Mouse (Mus musculus) urinary bladder, postnatal 14 days (tissue): ENCODE measurements at regions not wholly inside any gene's neighbourhood (a gene's known extent, or its start where the extent isn't known, plus 50 kb on each side); places are given as distances from the start of the nearest gene placed in this dataset.
A peak's percentile ranks its signal among the peaks of the same experiment; 100 is the strongest.
"Not testable (repeated sequence)": the region's sequence is repeated elsewhere in the genome, so short reads cannot be mapped to it uniquely, and the experiment has no call there.

ENCODE experiments used
- DNase-seq: peaks from one replicate; pipeline ENCODE4 v3.0.0; 2021; ENCODE audit warnings: low spot score

GRCm38 (mm10) chr11:40510325-40511239 is 184.4 kb downstream of the Mat2b start:
- DNase-seq: no peak

- no peak for DNase-seq
Observed at GRCm38 (mm10) chr11:40491599-40491998, 203.4 kb downstream of the Mat2b start.

- not testable (repeated sequence) for DNase-seq
Observed at GRCm38 (mm10) chr11:40478171-40478570, 216.8 kb downstream of the Mat2b start.

GRCm38 (mm10) chr11:40477294-40477693 is 217.7 kb downstream of the Mat2b start:
- DNase-seq: no peak

GRCm38 (mm10) chr11:40469080-40469705 is 225.8 kb downstream of the Mat2b start:
- peak; percentile 9 for DNase-seq

GRCm38 (mm10) chr11:40456571-40456970 is 238.4 kb downstream of the Mat2b start:
- DNase-seq: no peak

GRCm38 (mm10) chr11:40454994-40455393 is 240.0 kb downstream of the Mat2b start:
- not testable (repeated sequence) for DNase-seq

- no peak for DNase-seq
Observed at GRCm38 (mm10) chr11:40446846-40447245, 248.2 kb downstream of the Mat2b start.

- DNase-seq: no peak
Observed at GRCm38 (mm10) chr11:40434002-40434401, 261.0 kb downstream of the Mat2b start.

GRCm38 (mm10) chr11:40428858-40429257 is 266.1 kb downstream of the Mat2b start:
- DNase-seq: no peak

GRCm38 (mm10) chr11:40424316-40424715 is 270.7 kb downstream of the Mat2b start:
- DNase-seq: no peak

- no peak for DNase-seq
Observed at GRCm38 (mm10) chr11:40407571-40407970, 287.4 kb downstream of the Mat2b start.

GRCm38 (mm10) chr11:40402249-40402648 is 292.8 kb downstream of the Mat2b start:
- DNase-seq: no peak

- DNase-seq: no peak
Observed at GRCm38 (mm10) chr11:40397453-40398104, 297.4 kb downstream of the Mat2b start.

GRCm38 (mm10) chr11:40395331-40395730 is 299.7 kb downstream of the Mat2b start:
- DNase-seq: no peak

GRCm38 (mm10) chr11:40394864-40395266 is 300.1 kb downstream of the Mat2b start:
- DNase-seq: no peak

GRCm38 (mm10) chr11:40394283-40394758 is 300.7 kb downstream of the Mat2b start:
- no peak for DNase-seq

- no peak for DNase-seq
Observed at GRCm38 (mm10) chr11:40380696-40381095, 314.3 kb downstream of the Mat2b start.

GRCm38 (mm10) chr11:40371696-40372095 is 323.3 kb downstream of the Mat2b start:
- DNase-seq: no peak

- DNase-seq: no peak
Observed at GRCm38 (mm10) chr11:40366573-40366972, 328.4 kb downstream of the Mat2b start.

GRCm38 (mm10) chr11:40362530-40363185 is 332.3 kb downstream of the Mat2b start:
- DNase-seq: no peak
